ENCODE assay signal across 8 mouse cellular contexts in genomic region chr10:75517758-75518143, GRCm38 (mm10). TPM values are rescaled to one million over a fixed set of nuclear protein-coding genes. Genes with fewer than 3 reads are reported as not detected.
DNase-seq lines count a peak whose midpoint lies in the region; ATAC-seq and TF ChIP-seq lines count a peak whose summit lies in the region.

Gene Gucd1, minus strand, starts transcription at chr10:75517972.

- under 1% methylated on average over 20 of the region's 20 CpGs for WGBS in forebrain, embryonic 12.5 days
- WGBS in heart, postnatal 0 days = 0% methylated on average over 20 of the region's 20 CpGs
- under 1% methylated on average over 20 of the region's 20 CpGs for WGBS in liver, embryonic 16.5 days (ENCODE audit: insufficient replicate concordance)
- WGBS in neural tube, embryonic 13.5 days = 0% methylated on average over 20 of the region's 20 CpGs

- DNase-seq in c-Kit-positive CD71-positive TER-119-positive erythroid progenitor cells, embryonic 14.5 days (ENCODE audit: low spot score) = peak; percentile 95
- peak; percentile 94 for DNase-seq in heart, postnatal 0 days (ENCODE audit: low spot score)
- peak; percentile 97 to 98 for DNase-seq in kidney, postnatal 4 days

- peak within 1 kb of the TSS; percentile 96 for H3K4me3 ChIP-seq in E14TG2a.4 (replicated peaks; ENCODE audit: low read length)
- peak within 1 kb of the TSS; percentile 71 for H3K4me3 ChIP-seq in forebrain, embryonic 12.5 days (replicated peaks)
- peak within 1 kb of the TSS; percentile 69 for H3K4me3 ChIP-seq in heart, postnatal 0 days (ENCODE audit: low read depth, low read length)
- H3K4me3 ChIP-seq in liver, embryonic 16.5 days (ENCODE audit: low read depth, low read length) = peak within 1 kb of the TSS; percentile 94
- H3K4me3 ChIP-seq in neural tube, embryonic 13.5 days = peak within 1 kb of the TSS; percentile 77
- H3K4me3 ChIP-seq in testis, adult 2 months (ENCODE audit: control insufficient read depth, low read depth, low read length) = peak within 1 kb of the TSS; percentile 95

- H3K4me2 ChIP-seq in forebrain, embryonic 12.5 days = peak within 1 kb of the TSS; percentile 83
- H3K4me2 ChIP-seq in heart, postnatal 0 days (ENCODE audit: low read depth, low read length) = peak within 1 kb of the TSS; percentile 87
- H3K4me2 ChIP-seq in liver, embryonic 16.5 days (ENCODE audit: low read depth, low read length) = peak within 1 kb of the TSS; percentile 85
- peak within 1 kb of the TSS; percentile 96 for H3K4me2 ChIP-seq in neural tube, embryonic 13.5 days

- H3K27me3 ChIP-seq in E14TG2a.4 (ENCODE audit: insufficient read depth, low read length) = 0 out of 2 replicates have a peak, but pooled peaks cover 4% of the 10 kb centered on the region
- H3K27me3 ChIP-seq in forebrain, embryonic 12.5 days = no peaks in the 10 kb centered on the region
- no peaks in the 10 kb centered on the region for H3K27me3 ChIP-seq in heart, postnatal 0 days (ENCODE audit: control insufficient read depth, insufficient read depth, low read length)
- no peaks in the 10 kb centered on the region for H3K27me3 ChIP-seq in liver, embryonic 16.5 days (ENCODE audit: control insufficient read depth, insufficient read depth, low read depth, low read length)
- H3K27me3 ChIP-seq in neural tube, embryonic 13.5 days = no peaks in the 10 kb centered on the region
- H3K27me3 ChIP-seq in testis, adult 2 months (ENCODE audit: control insufficient read depth, insufficient read depth, low read length) = no peaks in the 10 kb centered on the region

- peaks cover 51% of the 10 kb centered on the region for H3K4me1 ChIP-seq in E14TG2a.4 (replicated peaks; ENCODE audit: low read depth, low read length)
- H3K4me1 ChIP-seq in forebrain, embryonic 12.5 days = peaks cover 27% of the 10 kb centered on the region
- H3K4me1 ChIP-seq in heart, postnatal 0 days (ENCODE audit: control insufficient read depth, insufficient read depth) = peaks cover 22% of the 10 kb centered on the region
- peaks cover 43% of the 10 kb centered on the region for H3K4me1 ChIP-seq in liver, embryonic 16.5 days (ENCODE audit: control insufficient read depth, low read depth, low read length)
- H3K4me1 ChIP-seq in neural tube, embryonic 13.5 days (replicated peaks) = peaks cover 50% of the 10 kb centered on the region
- peaks cover 10% of the 10 kb centered on the region for H3K4me1 ChIP-seq in testis, adult 2 months (ENCODE audit: control insufficient read depth, insufficient read depth, low read length)

- no peak for TF ChIP-seq CTCF in E14TG2a.4 (conservative IDR thresholded peaks at IDR 0.05; ENCODE audit: low read length)
- no peak for TF ChIP-seq CTCF in heart, postnatal 0 days (IDR thresholded peaks at IDR 0.05; ENCODE audit: low read depth)
- TF ChIP-seq CTCF in testis, adult 2 months (IDR thresholded peaks at IDR 0.05; ENCODE audit: control insufficient read depth, insufficient read depth, insufficient replicate concordance, low read depth, low read length) = no peak

- peak; percentile 91 for TF ChIP-seq POLR2A in testis, adult 2 months (IDR thresholded peaks at IDR 0.05; ENCODE audit: control insufficient read depth, low read depth, low read length)

- TF ChIP-seq EP300 in heart, postnatal 0 days (IDR thresholded peaks at IDR 0.05; ENCODE audit: low read depth) = peak; percentile 74

- no peaks in the 10 kb centered on the region for H3K9me3 ChIP-seq in E14TG2a.4 (ENCODE audit: low read length)
- H3K9me3 ChIP-seq in forebrain, embryonic 12.5 days = no peaks in the 10 kb centered on the region
- no peaks in the 10 kb centered on the region for H3K9me3 ChIP-seq in heart, postnatal 0 days (replicated peaks; ENCODE audit: control insufficient read depth, low read length)
- H3K9me3 ChIP-seq in liver, embryonic 16.5 days (replicated peaks; ENCODE audit: control insufficient read depth, low read length) = no peaks in the 10 kb centered on the region
- no peaks in the 10 kb centered on the region for H3K9me3 ChIP-seq in neural tube, embryonic 13.5 days

- peak within 1 kb of the TSS; percentile 98 for H3K27ac ChIP-seq in forebrain, embryonic 12.5 days
- peak within 1 kb of the TSS; percentile 100 for H3K27ac ChIP-seq in heart, postnatal 0 days (ENCODE audit: low read depth)
- peak within 1 kb of the TSS; percentile 98 for H3K27ac ChIP-seq in liver, embryonic 16.5 days (ENCODE audit: low read length)
- peak within 1 kb of the TSS; percentile 97 for H3K27ac ChIP-seq in neural tube, embryonic 13.5 days (replicated peaks)
- H3K27ac ChIP-seq in testis, adult 2 months (ENCODE audit: control insufficient read depth, insufficient read depth, low read depth, low read length) = peak within 1 kb of the TSS; percentile 98

- peaks cover 38% of the 10 kb centered on the region for H3K36me3 ChIP-seq in E14TG2a.4 (ENCODE audit: insufficient read depth, low read length)
- peaks cover 27% of the 10 kb centered on the region for H3K36me3 ChIP-seq in forebrain, embryonic 12.5 days (replicated peaks)
- peaks cover 33% of the 10 kb centered on the region for H3K36me3 ChIP-seq in heart, postnatal 0 days (replicated peaks; ENCODE audit: control insufficient read depth, insufficient read depth, low read length)
- H3K36me3 ChIP-seq in liver, embryonic 16.5 days (ENCODE audit: control insufficient read depth, insufficient read depth) = peaks cover 9% of the 10 kb centered on the region
- H3K36me3 ChIP-seq in neural tube, embryonic 13.5 days = peaks cover 32% of the 10 kb centered on the region
- H3K36me3 ChIP-seq in testis, adult 2 months (ENCODE audit: control insufficient read depth, insufficient read depth, low read length) = peaks cover 2% of the 10 kb centered on the region

- peak within 1 kb of the TSS; percentile 91 for H3K9ac ChIP-seq in forebrain, embryonic 12.5 days
- peak within 1 kb of the TSS; percentile 85 for H3K9ac ChIP-seq in heart, postnatal 0 days (replicated peaks; ENCODE audit: low read depth, low read length)
- peak within 1 kb of the TSS; percentile 98 for H3K9ac ChIP-seq in liver, embryonic 16.5 days (ENCODE audit: low read depth, low read length)
- peak within 1 kb of the TSS; percentile 89 for H3K9ac ChIP-seq in neural tube, embryonic 13.5 days

- ATAC-seq in forebrain, embryonic 12.5 days (ENCODE audit: low FRiP score) = peak; percentile 92
- ATAC-seq in heart, postnatal 0 days (ENCODE audit: insufficient read depth, low read depth) = peak; percentile 89
- ATAC-seq in liver, embryonic 16.5 days (ENCODE audit: low read depth) = peak; percentile 70
- ATAC-seq in neural tube, embryonic 13.5 days (ENCODE audit: low read depth) = peak; percentile 94

RNA-seq across cellular contexts. Expression of gene Gucd1, which starts in this region (rescaled TPM):
- polyA plus RNA-seq in forebrain, embryonic 12.5 days (2016; fragmentation: Nextera tagmentation; extraction: Ambion mirVana) = 23.5 and 24.4 TPM in 2 replicates
- total RNA-seq in heart, postnatal 0 days (2014; rRNA removed; ENCODE audit: low replicate concordance) = 113 and 117 TPM in 2 replicates
- 25.4 and 28.0 TPM in 2 replicates for polyA plus RNA-seq in heart, postnatal 0 days (2015; fragmentation: Nextera tagmentation; extraction: Ambion mirVana)
- polyA plus RNA-seq in liver, embryonic 16.5 days (2015; fragmentation: Nextera tagmentation; extraction: Ambion mirVana) = 64.4 and 69.3 TPM in 2 replicates
- 18.8 and 19.6 TPM in 2 replicates for polyA plus RNA-seq in neural tube, embryonic 13.5 days (2015; fragmentation: Nextera tagmentation; extraction: Ambion mirVana)
- 14.9 and 15.1 TPM in 2 replicates for polyA plus RNA-seq in testis, adult 2 months (2012; rRNA removed)

Comparison
In these comparisons a context has a peak if more than half of its experiments do, and no peak if none do; other contexts are left out.
1. Peak in every context shown above with its lines: DNase-seq, ATAC-seq, H3K4me3 ChIP-seq and H3K27ac ChIP-seq.